Mouse (Mus musculus) retina, adult 2 months (tissue): ENCODE measurements around the gene Asic3.
"Not testable (repeated sequence)": the region's sequence is repeated elsewhere in the genome, so short reads cannot be mapped to it uniquely, and the experiment has no call there.

ENCODE experiments used
- DNase-seq: peaks from one replicate; pipeline ENCODE4 v3.0.0-alpha.2; 2012; ENCODE audit warnings: low read depth, low spot score

Asic3 gene

DNA sequence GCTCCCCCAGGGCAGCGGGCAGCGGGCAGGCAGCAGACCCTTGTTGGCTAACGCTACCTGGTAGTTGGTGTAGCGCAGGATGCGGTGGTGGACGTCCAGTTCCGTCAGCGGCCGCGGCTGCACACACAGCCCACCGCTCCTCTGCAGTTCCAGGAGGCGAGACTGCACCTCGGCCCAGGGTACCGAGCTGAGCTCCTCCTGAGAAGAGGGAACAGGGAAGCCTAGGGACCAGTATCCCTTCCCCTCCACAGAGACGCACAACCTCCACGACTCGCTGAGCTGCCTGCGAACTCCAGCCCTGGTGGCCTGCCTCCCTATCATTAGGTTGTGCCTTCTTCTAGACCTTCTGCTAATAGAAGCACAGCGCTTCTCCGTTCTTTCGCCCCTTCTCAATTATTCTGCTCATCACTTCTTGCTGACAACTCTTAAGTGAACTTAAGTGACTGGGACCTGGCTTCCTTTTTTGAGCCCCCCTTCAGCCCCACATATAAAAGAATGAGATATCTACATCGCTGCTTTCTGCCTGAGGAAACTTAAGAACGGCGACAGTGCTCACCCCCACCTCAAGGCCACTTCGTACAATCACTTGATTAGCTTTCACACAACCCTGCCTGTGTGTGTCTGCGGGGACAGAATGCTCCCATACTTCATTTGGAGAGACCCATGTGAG is 24.8 kb upstream of the Asic3 start:
- DNase-seq = no peak

DNA sequence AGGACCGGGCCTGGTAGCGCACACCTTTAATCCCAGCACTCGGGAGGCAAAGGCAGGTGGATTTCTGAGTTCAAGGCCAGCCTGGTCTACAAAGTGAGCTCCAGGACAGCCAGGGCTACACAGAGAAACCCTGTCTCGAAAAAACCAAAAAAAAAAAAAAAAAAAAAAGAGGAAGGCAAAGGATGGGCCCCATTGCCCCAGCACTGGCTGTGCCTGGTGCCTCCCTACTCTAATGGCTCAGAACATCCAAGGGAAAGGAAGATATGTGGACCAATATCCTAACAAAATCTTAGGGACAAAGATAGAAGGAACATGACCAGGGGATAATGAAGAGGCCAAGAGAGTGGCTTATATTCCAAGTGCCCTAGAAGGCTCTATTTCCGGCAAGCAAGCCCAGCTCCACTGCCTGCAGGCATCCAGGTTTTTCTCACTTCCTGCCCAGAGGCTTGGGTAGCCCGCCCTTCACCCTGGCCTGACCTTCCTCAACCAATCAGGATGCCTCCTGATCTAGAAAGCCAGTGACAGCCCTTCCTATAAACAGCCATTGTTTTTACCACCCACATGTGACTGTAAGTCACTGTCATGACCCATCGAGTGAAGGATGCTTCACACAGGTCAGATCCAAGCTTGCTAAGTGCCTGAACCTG is 24.1 kb upstream of the Asic3 start:
- DNase-seq = no peak

DNA sequence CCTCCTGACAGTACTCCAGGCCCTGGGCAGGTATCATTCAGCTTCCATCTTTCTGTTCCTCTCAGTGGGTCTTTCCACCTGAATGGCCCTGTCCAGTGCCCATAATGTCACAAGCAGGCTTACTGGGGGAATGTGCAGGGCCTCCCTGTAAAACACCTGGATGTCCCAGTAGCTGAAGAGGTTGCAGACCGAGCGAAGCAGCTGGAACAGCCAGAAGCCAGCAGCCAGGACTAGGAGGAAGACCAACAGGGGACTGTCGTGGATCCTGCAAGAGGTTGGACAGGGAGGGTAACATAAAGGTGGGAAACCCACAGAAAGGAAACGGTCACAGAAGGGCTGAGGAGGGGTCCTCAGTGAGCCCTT is 23.6 kb upstream of the Asic3 start:
- no peak for DNase-seq

DNA sequence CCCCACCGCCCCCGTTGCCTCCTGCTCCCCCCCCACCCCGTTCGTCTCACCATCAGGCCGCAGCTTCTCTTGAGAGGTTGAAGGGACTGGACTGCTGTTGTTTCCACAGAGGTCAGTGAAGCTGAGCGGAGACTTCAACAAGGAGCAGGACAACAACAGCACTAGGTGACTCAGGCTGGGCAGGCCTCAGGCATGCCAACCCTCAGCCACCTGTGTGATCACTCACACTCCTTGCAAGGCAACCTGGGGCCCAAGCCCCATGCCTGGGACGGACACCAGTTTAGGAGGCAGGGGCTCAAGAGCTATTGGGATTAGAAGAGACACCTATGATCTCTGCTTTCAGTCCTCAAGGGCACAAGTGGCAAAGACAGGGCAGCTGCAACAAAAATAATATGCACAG is 21.3 kb upstream of the Asic3 start, which contains the start of gene Atg9b:
Gene Atg9b (minus strand): TSS at position 280 of the 400 bp plus-strand sequence.
- DNase-seq = no peak

DNA sequence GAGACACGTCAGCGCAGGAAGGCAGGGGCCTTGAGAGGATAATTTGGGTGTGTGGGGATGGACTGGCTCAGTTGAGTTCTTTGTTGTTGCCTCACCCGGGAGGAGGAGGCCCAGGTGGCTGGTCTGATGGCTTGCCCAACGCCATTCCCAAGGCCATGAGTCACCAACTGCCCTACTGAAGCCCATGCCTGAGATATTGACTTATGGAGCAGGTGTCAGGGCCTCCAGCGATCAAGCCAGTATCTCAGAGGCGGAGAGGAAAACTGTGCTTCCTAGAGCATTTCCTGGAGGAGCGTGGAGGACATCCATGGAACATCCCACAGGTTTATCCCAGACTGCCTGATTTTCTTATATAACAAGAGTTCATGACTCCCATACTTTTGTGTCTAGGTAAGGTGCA is 20.5 kb upstream of the Asic3 start:
- DNase-seq = no peak

DNA sequence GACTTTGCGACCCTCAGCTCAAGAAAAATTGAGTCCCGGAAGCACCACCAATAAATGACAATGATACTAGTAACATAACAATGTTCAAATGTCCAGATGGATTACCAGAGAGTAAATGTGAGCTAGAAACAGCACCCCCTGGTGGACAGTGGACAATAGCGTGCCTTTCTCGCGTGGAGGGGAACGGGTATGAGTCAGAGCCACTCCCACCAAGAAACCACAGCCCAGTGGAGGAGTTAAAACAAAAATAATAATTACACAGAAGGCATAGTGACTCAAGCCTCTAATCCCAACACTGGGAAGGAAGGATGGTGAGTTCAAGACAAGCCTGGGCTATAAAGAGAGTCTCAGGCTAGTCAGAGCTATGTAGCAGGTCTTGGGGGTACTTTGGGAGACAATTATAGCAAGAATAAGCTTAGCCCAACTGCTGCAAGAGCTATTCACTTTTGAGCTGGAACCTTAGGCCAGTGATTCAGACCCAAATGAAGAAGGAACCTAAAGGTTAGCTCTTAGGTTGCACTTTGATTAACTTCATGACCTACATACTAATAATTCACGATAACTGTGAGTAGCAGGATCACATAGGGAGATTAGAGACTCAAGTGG is 19.7 kb upstream of the Asic3 start, which contains the start of gene Abcb8:
Gene Abcb8 (plus strand): TSS at position 272 of the 606 bp plus-strand sequence.
- peak; percentile 73 for DNase-seq

DNA sequence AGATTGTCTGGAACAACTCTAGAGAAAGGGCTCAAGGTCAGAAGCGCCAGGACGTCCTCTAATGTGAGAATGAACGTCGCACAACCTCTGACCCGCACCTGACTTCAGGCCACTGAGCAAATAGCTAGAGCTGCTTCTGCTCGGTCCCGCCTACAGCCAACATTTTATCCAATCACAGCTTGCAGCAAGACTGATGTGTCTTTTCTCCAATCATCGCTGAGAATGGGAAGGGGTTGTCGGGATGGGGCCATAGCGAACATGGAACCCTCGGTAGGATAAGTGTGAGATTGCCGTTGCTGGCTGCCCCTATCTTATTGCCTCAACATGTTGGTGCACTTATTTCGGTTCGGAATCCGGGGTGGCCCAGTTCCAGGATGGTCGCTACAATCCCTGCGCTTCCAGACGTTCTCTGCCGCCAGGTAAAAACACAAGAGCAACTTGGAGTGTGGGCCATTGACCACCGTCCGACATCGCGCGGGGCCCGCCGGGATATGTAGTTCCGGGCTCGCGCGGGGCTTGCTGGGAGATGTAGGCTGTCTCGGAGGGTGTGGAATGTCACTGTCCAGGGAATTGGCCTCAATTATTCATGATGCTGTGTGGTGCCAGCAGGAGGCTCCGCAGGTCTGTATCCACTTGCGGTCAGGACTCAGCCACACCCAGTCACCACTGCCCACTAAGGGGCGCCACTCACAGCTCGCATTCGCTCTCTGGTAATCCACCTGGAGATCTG is 18.9 kb upstream of the Asic3 start:
- DNase-seq = peak; percentile 97

DNA sequence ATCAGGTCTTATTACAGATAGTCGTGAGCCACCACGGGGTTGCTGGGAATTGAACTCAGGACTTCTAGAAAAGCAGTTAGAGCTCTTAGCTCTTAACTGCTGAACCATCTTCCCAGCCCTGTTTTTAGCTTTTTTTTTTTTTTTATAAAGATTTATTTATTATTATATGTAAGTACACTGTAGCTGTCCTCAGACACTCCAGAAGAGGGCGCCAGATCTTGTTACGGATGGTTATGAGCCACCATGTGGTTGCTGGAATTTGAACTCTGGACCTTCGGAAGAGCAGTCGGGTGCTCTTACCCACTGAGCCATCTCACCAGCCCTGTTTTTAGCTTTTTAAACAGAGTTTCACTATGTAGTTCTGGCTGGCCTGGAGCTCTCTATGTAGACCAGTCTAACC is 16.9 kb upstream of the Asic3 start:
- not testable (repeated sequence) for DNase-seq

DNA sequence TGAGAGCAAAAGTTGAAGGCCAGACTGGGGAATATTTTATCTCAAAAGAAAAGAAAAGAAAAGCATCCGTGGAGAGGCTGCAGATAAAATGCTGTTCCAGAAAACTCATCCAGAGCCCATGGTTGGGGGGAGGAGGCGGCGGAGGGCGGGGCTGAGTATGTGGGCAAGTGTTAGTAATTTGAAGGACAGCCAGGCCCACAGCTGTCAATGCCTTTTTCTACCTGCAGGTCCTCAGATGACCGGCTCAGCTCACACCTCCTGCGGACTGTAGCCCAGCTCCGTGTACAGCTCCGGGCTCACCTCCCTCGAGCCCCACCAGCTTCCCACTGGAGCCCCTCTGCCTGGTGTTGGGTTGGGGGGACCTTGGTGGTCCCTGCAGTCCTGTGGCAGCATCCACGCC is 13.5 kb upstream of the Asic3 start:
- DNase-seq = no peak

DNA sequence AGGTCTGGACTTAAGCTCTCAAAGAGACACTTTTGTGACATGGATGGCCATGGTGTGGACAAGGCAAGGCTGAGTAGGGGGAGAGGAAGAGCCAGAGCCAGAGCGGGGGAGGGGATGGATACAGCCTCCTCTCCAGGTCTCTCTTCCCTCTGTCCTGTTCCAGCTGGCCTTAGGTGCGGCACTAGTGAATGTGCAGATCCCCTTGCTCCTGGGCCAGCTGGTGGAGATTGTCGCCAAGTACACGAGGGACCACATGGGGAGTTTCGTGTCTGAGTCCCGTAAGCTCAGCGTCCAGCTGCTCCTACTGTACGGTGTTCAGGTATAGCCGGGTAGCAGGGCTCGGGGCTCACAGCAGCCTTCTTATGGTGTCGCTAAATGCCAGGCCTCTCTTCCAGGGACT is 12.8 kb upstream of the Asic3 start:
- DNase-seq = no peak

DNA sequence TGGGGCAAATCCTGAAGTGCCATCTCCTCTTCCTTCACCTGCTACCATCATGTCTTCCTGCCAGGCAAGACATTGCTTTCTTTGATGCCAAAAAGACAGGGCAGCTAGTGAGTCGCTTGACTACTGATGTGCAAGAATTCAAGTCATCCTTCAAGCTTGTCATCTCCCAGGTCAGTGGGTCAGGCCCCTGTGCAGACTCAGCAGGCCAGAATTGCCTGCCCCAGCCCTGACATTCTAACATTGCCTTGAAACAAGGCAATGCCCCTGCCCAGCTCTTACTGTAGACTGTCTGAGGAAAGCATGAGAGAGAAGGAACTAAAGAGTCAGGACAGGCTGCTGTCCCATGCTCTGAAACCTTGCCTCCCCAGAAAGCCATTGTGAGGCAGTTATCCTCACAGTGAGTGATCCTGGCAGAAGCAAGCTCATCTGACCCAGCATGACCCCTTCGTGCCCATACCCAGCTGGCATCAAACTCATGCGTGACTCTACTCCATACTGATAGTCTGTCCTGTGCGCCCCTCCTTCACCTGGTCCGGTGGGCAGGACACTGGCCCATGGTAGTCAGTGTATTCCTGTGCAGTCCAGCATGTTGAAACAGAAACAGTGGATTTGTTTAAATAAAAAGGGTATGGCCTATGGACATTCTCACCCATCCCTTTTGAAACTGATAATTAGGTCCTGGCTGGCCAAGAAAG is 12.1 kb upstream of the Asic3 start:
- no peak for DNase-seq

DNA sequence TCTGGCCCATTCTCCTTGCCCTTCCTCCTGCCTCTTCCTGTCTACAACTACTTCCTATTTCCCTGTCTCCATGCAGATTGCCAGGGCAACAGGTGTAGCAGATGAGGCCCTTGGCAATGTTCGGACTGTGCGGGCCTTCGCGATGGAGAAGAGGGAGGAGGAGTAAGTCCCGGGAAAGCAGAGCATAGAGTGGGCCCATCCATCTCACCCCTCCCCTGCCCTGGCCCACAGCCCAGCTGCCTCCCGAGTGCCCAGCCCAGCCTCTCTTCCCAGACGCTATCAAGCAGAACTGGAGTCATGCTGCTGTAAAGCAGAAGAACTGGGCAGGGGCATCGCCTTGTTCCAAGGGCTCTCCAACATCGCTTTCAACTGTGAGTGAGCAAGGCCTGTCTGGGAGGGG is 11.2 kb upstream of the Asic3 start:
- DNase-seq = no peak

DNA sequence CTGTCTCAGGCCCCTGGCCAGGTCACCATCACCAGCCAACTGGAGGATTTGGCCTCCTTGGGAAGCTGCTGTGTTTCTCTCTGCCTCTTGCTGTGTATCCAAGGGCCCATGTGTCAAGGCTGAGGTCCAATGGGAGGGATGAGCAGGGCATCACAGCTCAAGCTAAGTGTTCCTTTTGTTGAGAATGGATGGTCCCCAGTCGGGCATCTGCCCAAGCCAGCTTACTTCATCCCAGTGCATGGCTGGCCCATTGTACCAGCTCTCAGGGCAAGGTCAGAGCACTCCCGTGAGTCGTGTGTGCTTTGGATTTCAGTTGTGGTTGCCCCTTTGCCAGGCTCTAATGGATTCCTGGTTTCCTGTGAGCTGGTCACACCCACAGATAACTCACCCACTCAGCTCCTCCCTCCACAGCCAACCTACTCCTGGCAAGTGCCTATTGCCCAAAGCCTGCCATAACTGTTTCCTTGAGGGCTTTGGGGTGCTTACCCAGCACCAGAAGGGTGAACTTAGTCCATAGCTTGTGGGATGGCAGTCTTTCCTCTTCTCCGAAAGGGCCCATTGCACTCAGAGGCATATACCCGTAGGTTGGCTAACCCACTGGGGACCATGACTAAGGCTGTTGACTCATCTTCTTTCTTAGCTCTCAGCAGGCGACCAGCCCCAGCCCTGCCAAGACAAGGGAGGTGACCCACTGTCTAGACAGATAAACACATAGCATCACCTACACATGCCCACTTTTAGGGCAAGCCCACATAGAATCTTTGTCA is 8.4 kb upstream of the Asic3 start:
- no peak for DNase-seq

DNA sequence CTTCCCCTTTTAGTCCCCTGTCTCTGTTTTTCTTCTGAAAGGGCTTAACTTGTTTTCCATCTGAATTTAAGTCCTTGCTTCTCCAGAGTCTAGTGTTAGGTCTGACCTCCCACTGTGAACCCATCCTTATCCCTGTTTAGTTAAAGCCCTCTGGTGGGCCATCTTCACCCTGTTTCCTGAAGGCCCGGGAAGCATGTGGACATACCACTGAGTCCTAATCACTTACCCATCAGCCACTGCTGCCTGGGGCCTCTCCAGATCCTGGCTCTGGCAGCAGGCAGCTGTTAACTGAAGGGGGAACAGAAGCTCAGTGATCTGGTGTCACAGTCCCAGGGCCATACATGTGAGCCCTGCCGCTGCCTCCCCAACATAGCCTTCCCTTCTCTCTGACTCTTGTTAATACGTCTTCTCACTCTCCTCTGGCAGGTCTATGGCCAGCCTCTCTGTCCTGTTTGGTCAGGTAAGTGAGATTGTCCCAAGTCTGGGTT is 7.8 kb upstream of the Asic3 start:
- DNase-seq = no peak

DNA sequence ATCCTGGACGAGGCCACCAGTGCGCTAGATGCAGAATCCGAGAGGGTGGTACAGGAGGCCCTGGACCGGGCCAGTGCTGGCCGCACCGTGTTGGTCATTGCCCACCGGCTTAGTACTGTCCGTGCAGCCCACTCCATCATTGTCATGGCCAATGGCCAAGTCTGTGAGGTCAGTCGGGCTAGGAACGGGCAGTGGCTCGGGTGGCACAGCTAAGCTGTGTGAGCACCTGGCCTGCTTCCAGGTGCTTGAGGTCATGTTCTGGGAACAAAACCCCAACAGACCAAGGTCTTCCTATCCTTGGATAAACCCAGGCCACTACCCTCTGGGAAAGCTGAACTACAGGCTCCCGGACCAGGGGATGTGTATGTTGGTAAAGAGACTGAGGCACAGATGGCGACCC is 4.5 kb upstream of the Asic3 start:
- DNase-seq = no peak

DNA sequence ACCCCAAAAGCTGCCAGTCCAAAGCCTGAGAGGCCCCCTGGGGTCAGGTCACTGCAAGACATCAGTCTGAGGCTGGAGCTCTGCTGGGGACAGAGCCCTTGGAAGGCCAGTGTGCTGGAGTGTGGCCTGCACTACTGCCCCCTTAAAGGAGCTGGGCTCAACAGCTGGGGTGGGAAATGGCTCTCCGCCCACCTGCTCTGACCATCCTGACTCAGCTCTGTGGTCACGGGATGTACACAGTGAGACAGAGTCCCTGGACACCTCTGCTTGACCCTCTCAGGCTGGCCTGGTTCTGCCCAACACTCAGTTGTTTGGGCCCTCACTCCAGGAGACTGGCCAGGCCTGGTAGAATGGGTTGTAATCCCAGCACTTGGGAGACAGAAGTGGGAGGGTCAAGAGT is 3.7 kb upstream of the Asic3 start:
- no peak for DNase-seq

DNA sequence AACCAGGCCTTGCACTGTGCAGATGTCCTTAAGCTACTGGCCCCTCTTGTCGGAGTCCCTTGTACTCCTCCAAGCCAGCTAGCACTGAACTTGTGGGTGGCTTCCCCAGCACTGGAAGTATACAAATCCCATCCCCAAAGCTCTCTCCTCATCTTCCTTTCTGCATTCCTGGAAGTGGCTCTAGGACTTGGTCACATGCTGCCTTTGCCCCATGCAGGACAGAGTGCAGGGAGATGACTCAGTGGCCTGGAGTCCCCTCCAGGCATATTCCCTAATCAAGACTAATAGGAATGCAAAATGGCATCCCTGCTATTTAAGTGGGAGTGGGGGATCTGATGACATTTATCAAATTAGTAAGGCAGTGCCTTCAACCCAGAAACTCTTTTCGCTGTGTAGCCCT is 1.1 kb upstream of the Asic3 start:
- DNase-seq = no peak

DNA sequence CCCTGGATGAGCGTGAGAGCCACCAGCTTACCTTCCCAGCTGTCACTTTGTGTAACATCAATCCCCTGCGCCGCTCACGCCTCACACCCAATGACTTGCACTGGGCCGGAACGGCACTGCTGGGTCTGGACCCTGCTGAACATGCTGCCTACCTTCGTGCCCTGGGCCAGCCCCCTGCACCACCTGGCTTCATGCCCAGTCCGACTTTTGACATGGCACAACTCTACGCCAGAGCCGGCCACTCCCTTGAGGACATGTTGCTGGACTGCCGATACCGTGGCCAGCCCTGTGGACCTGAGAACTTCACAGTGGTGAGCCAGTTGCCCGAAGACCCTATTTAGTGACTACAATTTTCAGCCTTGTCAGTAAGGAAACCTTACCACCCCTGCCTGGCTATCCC is 746 bp downstream of the Asic3 start:
- DNase-seq = no peak

DNA sequence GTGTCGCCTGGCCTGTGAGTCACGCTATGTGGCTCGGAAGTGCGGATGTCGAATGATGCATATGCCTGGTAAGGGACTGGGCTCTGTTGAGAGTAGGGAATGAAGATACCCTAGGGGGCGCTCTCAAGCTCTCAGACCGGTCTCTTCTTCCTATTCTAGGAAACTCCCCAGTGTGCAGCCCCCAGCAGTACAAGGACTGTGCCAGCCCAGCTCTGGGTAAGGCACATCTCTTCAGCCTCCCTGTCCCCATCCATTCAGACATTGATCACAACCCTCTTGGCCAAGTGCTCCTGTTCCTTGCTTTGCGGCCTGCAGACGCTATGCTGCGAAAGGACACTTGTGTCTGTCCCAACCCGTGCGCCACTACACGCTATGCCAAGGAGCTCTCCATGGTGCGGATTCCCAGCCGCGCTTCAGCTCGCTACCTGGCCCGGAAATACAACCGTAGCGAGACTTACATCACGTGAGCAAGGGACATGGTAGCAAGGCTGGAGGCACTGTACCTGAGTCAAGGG is 3.1 kb downstream of the Asic3 start:
- DNase-seq = no peak

DNA sequence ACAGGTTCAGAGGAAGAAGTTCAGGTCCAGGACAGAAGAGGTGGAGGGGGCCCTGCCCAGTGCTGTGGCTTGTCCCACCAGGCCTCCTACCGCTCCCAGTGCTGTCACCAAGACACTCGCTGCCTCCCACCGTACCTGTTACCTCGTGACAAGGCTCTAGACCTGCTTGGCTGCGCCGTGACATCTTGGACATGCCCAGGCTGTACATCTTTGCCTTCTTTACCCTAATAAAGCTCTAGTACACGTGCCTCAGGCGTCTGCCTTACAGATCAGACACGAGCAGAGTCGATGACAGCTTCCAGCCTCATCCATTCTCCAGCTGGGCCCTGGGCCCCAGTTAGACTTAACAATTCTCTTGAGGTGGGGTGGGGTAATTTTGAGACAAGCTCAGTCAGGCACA is 4.4 kb downstream of the Asic3 start:
- DNase-seq = no peak

DNA sequence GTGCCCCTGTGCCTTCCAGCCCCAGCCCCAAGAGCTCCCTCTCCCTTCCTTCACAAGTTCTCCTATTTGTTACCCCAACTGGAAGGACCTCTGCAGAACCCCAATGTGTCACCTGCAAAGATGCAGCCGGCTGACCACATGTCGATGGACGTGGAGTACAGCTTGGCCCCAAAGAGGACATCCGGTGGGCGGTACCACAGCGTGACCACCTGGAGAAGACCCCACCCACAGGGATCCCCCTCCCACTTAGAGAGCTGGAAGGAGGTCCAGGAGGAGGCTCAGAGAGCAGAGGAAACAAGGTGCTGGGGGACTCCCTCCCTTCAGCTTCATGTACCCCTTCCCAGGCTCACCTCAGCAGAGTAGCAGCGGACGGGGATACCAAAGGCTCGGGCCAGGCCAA is 7.2 kb downstream of the Asic3 start:
- DNase-seq = no peak
